Mouse (Mus musculus): ENCODE measurements around the gene Nfib. TPM values are rescaled to one million over a fixed set of nuclear protein-coding genes. Genes with fewer than 3 reads are reported as not detected.

Gene Nfib
- total and polyA plus RNA-seq, 3 experiments, result not detected

GRCm38 (mm10) chr4:82690267-82690666 is 15.3 kb downstream of the Nfib start (continued):
- TF ChIP-seq UBTF (IDR thresholded peaks at IDR 0.05; ENCODE audit: borderline replicate concordance, insufficient read depth, low read depth, low read length) (no peak), MAZ (IDR thresholded peaks at IDR 0.05; ENCODE audit: low read depth, low read length) (no peak), E2F4 (IDR thresholded peaks at IDR 0.05; ENCODE audit: borderline replicate concordance, low read depth, low read length) (no peak), POLR2A (IDR thresholded peaks at IDR 0.05; ENCODE audit: control insufficient read depth in 1 of 2, insufficient read depth in 1 of 2, low read depth in 1 of 2, low read length in 2 of 2, poor library complexity in 1 of 2) (no peak), USF1 (IDR thresholded peaks at IDR 0.05; ENCODE audit: low read depth, low read length) (no peak)

GRCm38 (mm10) chr4:82686037-82686436 is 19.5 kb downstream of the Nfib start:
- no peak for DNase-seq (ENCODE audit: low read depth, low spot score)
- Histone ChIP-seq H3K9ac (ENCODE audit: control insufficient read depth, low read depth, low read length, poor library complexity, severe bottlenecking) (no peak overlapping the region), H3K27ac (ENCODE audit: control insufficient read depth, low read depth, low read length) (no peak overlapping the region), H3K27me3 (ENCODE audit: control insufficient read depth in 1 of 2, insufficient read depth in 2 of 2, low read length in 2 of 2) (no peaks in the 10 kb centered on the region), H3K79me2 (ENCODE audit: control insufficient read depth, insufficient read depth, low read length, poor library complexity) (no peaks in the 10 kb centered on the region), H3K36me3 (ENCODE audit: control insufficient read depth in 1 of 2, insufficient read depth in 2 of 2, low read length in 2 of 2) (no peaks in the 10 kb centered on the region), H3K4me1 (ENCODE audit: control insufficient read depth in 1 of 2, insufficient read depth in 2 of 2, low read length in 2 of 2) (no peaks in the 10 kb centered on the region), H3K9me3 (replicated peaks; ENCODE audit: insufficient read depth, low read length) (no peaks in the 10 kb centered on the region), H3K4me3 (ENCODE audit: control insufficient read depth in 1 of 2, insufficient read depth in 1 of 2, low read depth in 2 of 2, low read length in 2 of 2) (no peak overlapping the region)
- TF ChIP-seq CHD1 (IDR thresholded peaks at IDR 0.05; ENCODE audit: low read depth, low read length), result no peak
- TF ChIP-seq MYB (IDR thresholded peaks at IDR 0.05; ENCODE audit: low read depth, low read length), result no peak
- no peak for TF ChIP-seq CHD2 (IDR thresholded peaks at IDR 0.05; ENCODE audit: low read length)

GRCm38 (mm10) chr4:82684088-82684715 is 21.3 kb downstream of the Nfib start:
- no peaks in the 10 kb centered on the region for H3K79me2 ChIP-seq (ENCODE audit: control insufficient read depth, insufficient read depth, low read length, poor library complexity)
- no peak overlapping the region for H3K4me3 ChIP-seq (ENCODE audit: control insufficient read depth in 1 of 2, insufficient read depth in 1 of 2, low read depth in 2 of 2, low read length in 2 of 2)

More at GRCm38 (mm10) chr4:82684088-82684715, 21.3 kb downstream of the Nfib start:
- Histone ChIP-seq H3K9ac (ENCODE audit: control insufficient read depth, low read depth, low read length, poor library complexity, severe bottlenecking) (no peak overlapping the region), H3K9me3 (replicated peaks; ENCODE audit: insufficient read depth, low read length) (no peaks in the 10 kb centered on the region), H3K36me3 (ENCODE audit: control insufficient read depth in 1 of 2, insufficient read depth in 2 of 2, low read length in 2 of 2) (no peaks in the 10 kb centered on the region), H3K4me1 (ENCODE audit: control insufficient read depth in 1 of 2, insufficient read depth in 2 of 2, low read length in 2 of 2) (no peaks in the 10 kb centered on the region), H3K27me3 (ENCODE audit: control insufficient read depth in 1 of 2, insufficient read depth in 2 of 2, low read length in 2 of 2) (no peaks in the 10 kb centered on the region), H3K27ac (ENCODE audit: control insufficient read depth, low read depth, low read length) (no peak overlapping the region)
- TF ChIP-seq ZNF384 (IDR thresholded peaks at IDR 0.05; ENCODE audit: low read depth, low read length) (no peak), POLR2A (IDR thresholded peaks at IDR 0.05; ENCODE audit: control insufficient read depth in 1 of 2, insufficient read depth in 1 of 2, low read depth in 1 of 2, low read length in 2 of 2, poor library complexity in 1 of 2) (no peak), EP300 (IDR thresholded peaks at IDR 0.05; ENCODE audit: low read depth in 1 of 2, low read length in 2 of 2) (no peak), USF2 (IDR thresholded peaks at IDR 0.05; ENCODE audit: borderline replicate concordance in 1 of 2, insufficient read depth in 1 of 2, low read depth in 1 of 2, low read length in 2 of 2) (no peak), CHD2 (IDR thresholded peaks at IDR 0.05; ENCODE audit: low read length) (no peak), JUND (IDR thresholded peaks at IDR 0.05; ENCODE audit: low read depth, low read length) (no peak), MAFK (IDR thresholded peaks at IDR 0.05; ENCODE audit: borderline replicate concordance, low read depth, low read length) (no peak), ZMIZ1 (IDR thresholded peaks at IDR 0.05; ENCODE audit: low read depth, low read length) (no peak), ETS1 (IDR thresholded peaks at IDR 0.05; ENCODE audit: low read depth, low read length) (no peak), E2F4 (IDR thresholded peaks at IDR 0.05; ENCODE audit: borderline replicate concordance, low read depth, low read length) (no peak), TAL1 (IDR thresholded peaks at IDR 0.05; ENCODE audit: low read length) (no peak), HCFC1 (IDR thresholded peaks at IDR 0.05; ENCODE audit: low read depth, low read length) (no peak), TBP (IDR thresholded peaks at IDR 0.05; ENCODE audit: low read depth, low read length) (no peak), NRF1 (IDR thresholded peaks at IDR 0.05; ENCODE audit: insufficient read depth, low read depth, low read length, poor library complexity, severe bottlenecking) (no peak), RAD21 (IDR thresholded peaks at IDR 0.05; ENCODE audit: low read depth, low read length) (no peak), CHD1 (IDR thresholded peaks at IDR 0.05; ENCODE audit: low read depth, low read length) (no peak)
- no peak for DNase-seq (ENCODE audit: low read depth, low spot score)
